Mouse (Mus musculus) skeletal muscle tissue, adult 2 months (tissue): ENCODE measurements around the gene Ncs1.

Experiments used
- DNase-seq: peaks from one replicate; pipeline ENCODE4 v3.0.0-alpha.2; 2012; ENCODE audit warnings: low read depth, low spot score

Gene Ncs1

GRCm38 (mm10) chr2:31244216-31244615 lies 1.4 kb upstream of the Ncs1 start:
- no peak for DNase-seq

GRCm38 (mm10) chr2:31245051-31245450 lies 572 bp upstream of the Ncs1 start:
- DNase-seq, result no peak

- DNase-seq, result no peak
Measured at GRCm38 (mm10) chr2:31246251-31246971, 788 bp downstream of the Ncs1 start.

GRCm38 (mm10) chr2:31248856-31249255 lies 3.2 kb downstream of the Ncs1 start:
- DNase-seq, result no peak

- DNase-seq, result no peak
Measured at GRCm38 (mm10) chr2:31252167-31252566, 6.5 kb downstream of the Ncs1 start.

- no peak for DNase-seq
Measured at GRCm38 (mm10) chr2:31253463-31253862, 7.8 kb downstream of the Ncs1 start.

- DNase-seq, result no peak
Measured at GRCm38 (mm10) chr2:31254806-31255205, 9.2 kb downstream of the Ncs1 start.

- DNase-seq, result peak; percentile 65
Measured at GRCm38 (mm10) chr2:31255952-31256938, 10.6 kb downstream of the Ncs1 start.

GRCm38 (mm10) chr2:31257096-31257495 lies 11.5 kb downstream of the Ncs1 start:
- no peak for DNase-seq

GRCm38 (mm10) chr2:31258609-31259366 lies 13.2 kb downstream of the Ncs1 start:
- peak; percentile 79 for DNase-seq

- no peak for DNase-seq
Measured at GRCm38 (mm10) chr2:31259367-31259920, 13.8 kb downstream of the Ncs1 start.

GRCm38 (mm10) chr2:31260549-31260948 lies 14.9 kb downstream of the Ncs1 start:
- DNase-seq, result no peak

- no peak for DNase-seq
Measured at GRCm38 (mm10) chr2:31263039-31263461, 17.4 kb downstream of the Ncs1 start.

GRCm38 (mm10) chr2:31263746-31264378 lies 18.2 kb downstream of the Ncs1 start:
- peak; percentile 81 for DNase-seq

GRCm38 (mm10) chr2:31267447-31267846 lies 21.8 kb downstream of the Ncs1 start:
- no peak for DNase-seq

GRCm38 (mm10) chr2:31268631-31269030 lies 23.0 kb downstream of the Ncs1 start:
- DNase-seq, result no peak

GRCm38 (mm10) chr2:31269188-31269587 lies 23.6 kb downstream of the Ncs1 start:
- DNase-seq, result no peak

- no peak for DNase-seq
Measured at GRCm38 (mm10) chr2:31269847-31270246, 24.2 kb downstream of the Ncs1 start.

GRCm38 (mm10) chr2:31270470-31270869 lies 24.8 kb downstream of the Ncs1 start:
- DNase-seq, result no peak

GRCm38 (mm10) chr2:31271071-31271470 lies 25.4 kb downstream of the Ncs1 start:
- DNase-seq, result no peak

- DNase-seq, result no peak
Measured at GRCm38 (mm10) chr2:31274993-31275392, 29.4 kb downstream of the Ncs1 start.
